Mouse (Mus musculus) hindlimb bud, embryonic 11.5 days (tissue): ENCODE results near the gene Lilr4b.
"Not testable (repeated sequence)": the region's sequence is repeated elsewhere in the genome, so short reads cannot be mapped to it uniquely, and the experiment has no call there.

Experiments used
- DNase-seq: peaks from one replicate; pipeline ENCODE4 v3.0.0-alpha.2; 2012; ENCODE audit warnings: low read depth, low spot score; ENCODE audit errors: extremely low spot score

Lilr4b gene

GRCm38 (mm10) chr10:51480397-51480796 lies at the start of gene Lilr4b, which contains the start of gene Gm49339:
Gene Lilr4b, plus strand, starts transcription at chr10:51480632.
Gene Gm49339, plus strand, starts transcription at chr10:51480612.
- DNase-seq, result not testable (repeated sequence)

- DNase-seq, result no peak
Observed at GRCm38 (mm10) chr10:51432940-51433339, 47.5 kb upstream of the Lilr4b start.

- DNase-seq, result no peak
Observed at GRCm38 (mm10) chr10:51435684-51436083, 44.7 kb upstream of the Lilr4b start.

- no peak for DNase-seq
Observed at GRCm38 (mm10) chr10:51451610-51452009, 28.8 kb upstream of the Lilr4b start.

- DNase-seq, result no peak
Observed at GRCm38 (mm10) chr10:51453616-51454298, 26.7 kb upstream of the Lilr4b start.

- DNase-seq, result no peak
Observed at GRCm38 (mm10) chr10:51454365-51454764, 26.1 kb upstream of the Lilr4b start.

- DNase-seq, result no peak
Observed at GRCm38 (mm10) chr10:51455762-51456161, 24.7 kb upstream of the Lilr4b start.

- no peak for DNase-seq
Observed at GRCm38 (mm10) chr10:51456369-51456768, 24.1 kb upstream of the Lilr4b start.

GRCm38 (mm10) chr10:51463800-51464199 lies 16.6 kb upstream of the Lilr4b start:
- DNase-seq, result not testable (repeated sequence)

GRCm38 (mm10) chr10:51490691-51491090 lies 10.3 kb downstream of the Lilr4b start, which contains the start of gene Lilrb4a:
Gene Lilrb4a, plus strand, starts transcription at chr10:51490956.
- DNase-seq, result not testable (repeated sequence)

GRCm38 (mm10) chr10:51520021-51520420 lies 39.6 kb downstream of the Lilr4b start:
- DNase-seq, result no peak

GRCm38 (mm10) chr10:51521453-51521852 lies 41.0 kb downstream of the Lilr4b start:
- no peak for DNase-seq

GRCm38 (mm10) chr10:51526090-51526489 lies 45.7 kb downstream of the Lilr4b start:
- DNase-seq, result no peak

- DNase-seq, result no peak
Observed at GRCm38 (mm10) chr10:51526633-51527032, 46.2 kb downstream of the Lilr4b start.

GRCm38 (mm10) chr10:51528840-51529434 lies 48.5 kb downstream of the Lilr4b start:
- no peak for DNase-seq

- DNase-seq, result no peak
Observed at GRCm38 (mm10) chr10:51529497-51529896, 49.1 kb downstream of the Lilr4b start.

GRCm38 (mm10) chr10:51530813-51531212 lies 50.4 kb downstream of the Lilr4b start:
- DNase-seq, result no peak
